Mouse (Mus musculus) hindlimb bud, embryonic 11.5 days (tissue): Measurements from ENCODE around the gene Alg12.

Experiments
- DNase-seq: peaks from one replicate; pipeline ENCODE4 v3.0.0-alpha.2; 2012; ENCODE audit warnings: low read depth, low spot score; ENCODE audit errors: extremely low spot score

Gene Alg12

DNA sequence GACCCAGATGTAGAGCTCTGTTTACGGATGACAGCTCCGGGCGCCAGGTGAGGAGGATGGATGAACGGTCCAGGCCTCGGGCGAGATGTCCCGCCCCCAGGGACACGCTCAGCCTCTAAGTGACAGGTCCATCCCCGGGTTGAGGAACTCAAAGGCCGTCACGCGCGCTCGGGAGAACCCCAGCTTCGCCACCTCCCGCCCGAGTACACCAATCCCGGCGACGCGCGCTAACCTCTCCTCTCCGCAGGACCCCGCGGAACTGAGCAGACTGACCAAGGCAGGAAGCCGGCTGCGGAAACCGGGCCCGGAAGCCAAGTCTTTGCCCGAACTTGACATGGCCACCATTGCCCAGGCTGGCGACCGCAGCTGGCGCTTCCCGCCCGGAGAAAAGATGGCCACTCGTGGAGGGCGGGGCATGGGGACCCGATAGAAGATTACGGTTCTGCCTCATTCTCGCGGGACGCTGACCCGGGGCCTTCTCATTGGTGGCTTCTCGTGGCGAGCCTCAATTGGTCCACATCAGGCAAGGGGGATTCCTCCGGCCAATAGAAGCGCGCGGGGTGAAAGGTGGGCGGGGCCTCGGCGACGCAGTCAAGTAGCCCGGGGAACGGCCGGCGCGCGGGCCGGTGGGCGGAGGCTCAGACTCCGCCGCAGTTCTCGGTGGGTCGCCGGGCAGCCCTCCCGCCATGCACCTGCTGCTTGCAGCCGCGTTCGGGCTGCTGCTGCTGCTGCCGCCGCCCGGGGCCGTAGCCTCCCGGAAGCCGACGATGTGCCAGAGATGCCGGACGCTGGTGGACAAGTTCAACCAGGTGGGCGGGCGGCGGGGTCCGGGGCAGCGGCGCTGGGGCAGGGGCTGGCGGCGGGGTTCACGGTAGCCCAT, at the start of gene Alg12, which contains the start of gene Creld2:
Gene Alg12, minus strand, starts transcription at position 293 of the 880 bp plus-strand sequence.
Gene Creld2, plus strand, starts transcription at position 621 of the 880 bp plus-strand sequence.
- peak; percentile 92 for DNase-seq

DNA sequence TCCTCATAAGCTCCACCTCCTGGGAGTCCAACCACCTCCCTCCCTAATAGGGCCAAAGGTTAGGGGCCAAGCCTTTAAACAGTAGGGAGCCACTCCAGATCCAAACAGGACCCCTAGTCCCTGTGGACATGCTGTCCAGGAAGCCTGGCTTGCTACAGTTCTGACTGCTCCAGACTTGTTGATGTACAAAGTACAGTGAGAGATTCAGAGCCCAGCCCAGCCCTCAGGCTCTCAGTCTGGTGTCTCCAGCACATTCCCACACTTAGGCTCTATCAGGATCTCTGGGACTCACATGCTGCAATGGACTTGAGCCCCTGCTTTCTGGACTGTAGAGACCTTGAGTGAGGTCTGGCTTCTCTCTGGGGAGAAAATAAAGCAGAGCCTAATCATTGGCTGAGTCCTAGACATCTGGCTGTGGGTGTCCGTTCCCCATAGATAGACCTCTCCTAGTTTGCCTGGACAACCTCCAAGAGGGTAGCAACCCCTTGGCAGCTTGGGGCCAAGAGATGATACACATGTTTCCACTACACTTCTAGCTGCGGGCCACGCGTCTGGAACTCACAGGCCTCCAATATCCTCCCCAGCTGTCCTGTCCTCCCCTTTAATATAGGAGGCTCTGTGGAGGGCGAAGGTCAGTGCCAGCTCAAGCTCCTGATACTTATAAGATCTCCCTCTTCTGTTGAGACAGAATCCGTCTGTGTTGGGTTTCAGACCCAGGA, 49.1 kb upstream of the Alg12 start:
- no peak for DNase-seq

DNA sequence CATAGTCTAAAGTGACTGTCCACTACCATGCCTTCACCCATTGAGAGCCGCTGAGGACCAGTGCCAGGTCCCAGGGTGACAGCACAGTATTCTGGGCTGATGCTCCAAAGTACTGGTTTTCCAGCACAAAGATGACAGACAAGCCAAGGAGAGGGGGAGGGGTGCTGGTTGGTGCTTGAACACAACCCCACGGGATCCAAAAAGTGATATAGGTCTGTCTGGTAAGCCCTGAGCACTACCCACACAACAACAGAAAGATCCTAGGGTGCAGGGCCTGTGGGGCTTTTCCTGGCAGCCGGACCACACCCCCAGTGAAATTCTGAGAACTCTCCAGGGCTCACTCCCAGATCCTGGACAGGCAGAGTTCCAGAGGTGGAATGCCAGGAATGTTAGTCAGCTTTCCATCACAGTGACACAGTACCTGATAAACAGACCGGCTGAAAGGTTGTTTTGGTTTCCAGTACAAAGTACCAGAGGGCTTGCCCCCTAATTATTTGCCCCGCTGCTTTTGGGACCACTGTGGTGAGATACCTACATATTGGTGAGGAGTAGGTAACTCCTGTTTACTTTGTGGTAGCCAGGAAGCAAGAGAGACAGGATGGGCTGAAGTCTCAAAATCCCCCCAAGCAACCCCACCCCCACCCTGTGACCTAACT, 48.4 kb upstream of the Alg12 start:
- DNase-seq = no peak

DNA sequence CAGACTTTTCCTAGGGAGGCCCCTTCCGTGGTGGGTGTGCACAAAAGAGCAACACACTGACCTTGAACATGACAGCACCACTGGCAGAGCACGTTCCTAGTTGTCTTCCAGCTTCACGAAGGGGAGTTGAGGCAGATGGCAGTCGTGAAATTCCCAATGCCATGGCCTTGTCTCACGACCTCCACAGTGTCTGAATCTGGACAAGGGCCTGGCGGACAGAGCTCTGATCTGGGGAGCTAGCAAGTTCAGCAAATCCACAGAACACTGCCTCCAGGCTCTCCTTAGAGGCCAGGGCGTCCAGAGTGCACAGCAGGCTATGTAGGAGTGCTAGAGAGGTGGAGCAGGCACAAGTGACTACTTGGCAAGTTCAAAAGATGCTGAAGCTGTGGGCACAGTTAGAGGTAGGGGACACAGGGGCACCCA, 47.8 kb upstream of the Alg12 start:
- no peak for DNase-seq

DNA sequence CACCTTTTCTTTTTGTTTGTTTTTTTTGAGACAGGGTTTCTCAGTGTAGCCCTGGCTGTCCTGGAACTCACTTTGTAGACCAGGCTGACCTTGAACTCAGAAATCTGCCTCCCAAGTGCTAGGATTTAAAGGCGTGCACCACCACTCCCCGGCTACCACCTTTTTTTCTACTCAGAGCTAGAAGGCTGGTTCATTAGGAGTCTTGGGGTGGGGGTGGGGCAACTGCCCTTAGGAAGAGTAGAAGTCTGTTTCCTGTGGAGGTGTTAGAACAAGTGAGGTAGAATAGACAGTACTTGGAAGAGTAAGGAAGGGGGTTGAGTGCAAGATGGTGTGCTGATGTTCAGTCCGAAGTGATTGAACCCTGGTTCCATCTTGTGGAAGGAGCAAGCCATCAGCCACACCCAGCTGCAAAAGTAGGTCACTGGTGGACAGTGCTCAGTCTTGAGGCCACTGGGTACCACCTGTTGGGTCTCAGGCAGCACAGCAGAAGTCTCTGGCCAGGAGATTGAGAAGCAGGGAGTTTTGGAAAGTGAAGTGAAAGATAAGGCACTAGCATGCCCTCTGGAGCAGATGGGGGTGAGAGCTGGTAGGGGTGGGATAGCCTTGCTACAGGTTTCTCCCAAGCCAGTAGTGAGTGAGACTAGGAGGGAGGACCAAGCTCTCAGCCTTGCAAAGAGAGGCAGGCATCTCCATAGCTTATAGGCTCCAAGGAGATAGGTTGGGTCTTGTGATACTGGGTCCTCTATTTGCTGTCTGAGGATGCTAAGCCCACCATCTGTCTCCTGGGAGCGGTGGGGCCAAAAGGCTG, 47.0 kb upstream of the Alg12 start:
- no peak for DNase-seq

DNA sequence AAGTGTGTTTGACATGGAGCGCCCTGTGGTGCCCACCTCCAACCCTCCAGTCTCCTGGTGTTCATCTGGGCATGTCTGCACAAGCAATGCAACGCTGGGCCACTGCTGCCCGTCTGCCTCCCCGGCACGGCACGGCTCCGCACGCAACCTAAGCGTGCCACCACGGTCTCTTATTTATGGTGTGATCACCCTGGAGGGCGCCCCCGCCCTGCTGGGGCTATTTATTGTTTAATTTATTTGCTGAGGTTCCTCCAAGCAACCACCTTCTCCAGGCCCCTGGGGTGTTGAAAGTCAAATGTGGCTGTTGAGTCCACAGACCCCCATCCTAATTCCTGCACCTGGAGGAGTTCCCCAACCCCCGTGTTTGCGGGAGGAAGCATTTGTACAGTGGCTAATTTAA, 45.9 kb upstream of the Alg12 start:
- DNase-seq = no peak

DNA sequence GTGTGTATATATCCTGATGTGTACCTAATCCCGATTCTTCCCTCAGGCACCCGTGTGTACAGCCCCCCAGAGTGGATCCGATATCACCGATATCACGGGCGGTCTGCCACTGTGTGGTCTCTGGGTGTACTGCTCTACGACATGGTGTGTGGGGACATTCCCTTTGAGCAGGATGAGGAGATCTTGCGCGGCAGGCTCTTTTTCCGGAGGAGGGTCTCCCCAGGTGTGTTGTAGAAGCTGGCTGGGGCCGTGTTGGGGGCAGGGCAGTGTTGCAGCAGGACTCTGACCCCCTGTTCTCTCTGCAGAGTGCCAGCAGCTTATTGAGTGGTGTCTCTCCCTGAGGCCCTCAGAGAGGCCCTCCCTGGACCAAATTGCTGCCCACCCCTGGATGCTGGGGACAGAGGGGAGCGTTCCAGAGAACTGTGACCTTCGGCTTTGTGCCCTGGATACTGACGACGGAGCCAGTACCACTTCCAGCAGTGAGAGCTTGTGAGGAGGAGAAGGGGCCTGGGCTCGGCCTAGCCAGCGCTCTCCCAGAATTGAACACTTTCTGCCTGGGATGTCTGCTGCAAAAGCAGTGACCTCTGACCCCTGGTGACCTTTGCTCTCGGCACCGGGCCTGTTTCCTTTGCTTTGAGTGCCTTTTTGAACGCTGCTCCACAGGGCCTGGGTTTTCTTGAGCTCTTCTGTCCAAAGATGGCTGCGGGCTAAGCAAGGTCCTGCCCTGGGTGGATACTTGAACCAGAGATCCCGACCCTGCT, 45.3 kb upstream of the Alg12 start:
- DNase-seq = no peak

DNA sequence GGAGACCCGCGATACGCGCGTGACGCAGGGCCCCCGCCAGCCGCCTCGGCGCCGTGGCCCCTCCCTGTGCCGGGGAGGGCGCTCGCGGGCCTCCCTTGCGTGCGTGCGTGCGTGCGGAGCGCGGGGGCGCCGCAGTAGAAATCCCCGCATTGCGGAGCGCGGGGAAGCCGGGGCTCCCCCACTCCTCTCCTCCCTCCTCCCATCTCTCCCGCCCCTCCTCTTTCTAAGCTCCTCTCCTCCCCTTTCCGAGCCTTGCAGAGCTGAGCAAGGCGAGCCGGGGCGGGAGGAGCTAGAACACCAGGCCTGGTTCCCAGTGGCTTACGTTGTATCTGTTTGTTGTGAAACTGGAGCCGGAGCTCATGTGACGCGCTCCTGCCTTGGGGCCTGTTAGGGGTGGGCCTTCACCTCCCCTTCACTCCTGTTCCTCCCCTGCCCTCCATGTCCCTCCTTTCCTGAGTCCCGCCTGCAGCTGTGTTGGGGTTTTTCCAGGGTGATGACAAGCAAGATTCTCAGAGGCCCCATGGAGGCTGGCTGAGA, 44.6 kb upstream of the Alg12 start:
- DNase-seq = peak; percentile 73

DNA sequence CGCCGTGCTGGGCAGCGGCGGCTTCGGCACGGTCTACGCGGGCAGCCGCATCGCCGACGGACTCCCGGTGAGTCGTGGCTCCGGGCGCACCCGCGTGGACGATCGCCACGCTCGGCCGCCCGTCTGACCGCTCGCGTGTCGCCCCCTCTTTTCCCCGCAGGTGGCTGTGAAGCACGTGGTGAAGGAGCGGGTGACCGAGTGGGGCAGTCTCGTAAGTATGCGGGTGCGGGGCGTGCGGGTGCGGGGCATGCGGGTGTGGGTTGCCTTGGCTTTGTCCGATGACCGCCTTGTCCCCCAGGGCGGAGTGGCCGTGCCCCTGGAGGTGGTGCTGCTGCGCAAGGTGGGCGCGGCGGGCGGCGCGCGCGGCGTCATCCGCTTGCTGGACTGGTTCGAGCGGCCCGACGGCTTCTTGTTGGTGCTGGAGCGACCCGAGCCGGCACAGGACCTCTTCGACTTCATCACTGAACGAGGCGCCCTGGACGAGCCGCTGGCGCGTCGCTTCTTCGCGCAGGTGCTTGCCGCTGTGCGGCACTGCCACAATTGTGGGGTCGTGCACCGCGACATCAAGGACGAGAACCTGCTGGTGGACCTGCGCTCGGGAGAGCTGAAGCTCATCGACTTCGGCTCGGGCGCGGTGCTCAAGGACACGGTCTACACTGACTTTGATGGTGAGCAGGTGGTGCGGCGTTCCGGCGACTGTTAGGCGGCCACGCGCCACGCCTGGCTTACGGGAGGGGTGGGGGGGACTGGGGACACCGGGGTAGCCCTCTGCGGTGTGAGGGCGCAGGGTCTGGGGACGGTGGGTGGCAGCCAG, 44.0 kb upstream of the Alg12 start:
- DNase-seq = no peak

DNA sequence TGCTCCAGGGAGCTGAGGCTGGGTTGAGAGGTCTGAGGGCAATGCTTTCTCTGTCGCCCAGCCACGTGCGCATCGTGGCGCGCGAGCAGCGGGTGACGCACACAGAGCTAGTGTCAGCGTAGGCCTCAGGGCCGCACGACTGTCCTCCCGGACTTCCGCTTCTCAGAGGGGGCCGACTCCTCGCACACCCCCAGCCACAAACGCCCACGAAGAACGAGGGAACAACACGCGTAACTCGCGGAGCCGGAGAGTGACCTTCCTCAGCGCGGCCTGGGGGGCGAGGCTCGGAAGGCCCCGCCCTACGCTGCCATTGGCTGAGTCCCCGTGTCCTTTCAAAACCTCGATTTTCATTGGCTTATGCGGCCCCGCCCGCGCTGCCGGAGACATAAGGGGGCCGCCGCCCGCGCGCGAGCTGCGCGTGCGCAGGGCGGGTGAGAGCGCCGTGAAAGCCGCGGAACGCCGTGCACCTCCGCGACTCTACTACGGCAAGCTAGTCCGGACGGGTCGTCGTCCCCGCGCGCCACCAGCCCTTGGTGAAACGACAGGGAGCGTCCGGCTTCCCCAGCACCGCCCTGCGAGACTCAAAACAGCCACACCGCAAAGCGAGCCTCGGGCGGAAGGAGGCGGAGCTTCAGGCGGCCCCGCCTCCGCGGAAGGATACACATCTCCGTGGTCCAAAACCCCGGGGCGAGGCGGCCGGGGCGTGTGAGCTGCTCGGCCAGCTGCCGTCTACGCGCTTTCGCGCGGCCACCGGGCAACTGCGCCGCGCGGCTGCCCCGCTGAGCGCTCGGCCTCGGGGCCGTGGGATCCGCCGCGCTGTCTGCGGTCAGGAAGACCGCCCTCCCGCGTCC, 42.9 kb upstream of the Alg12 start, which contains the start of gene Pim3:
Gene Pim3, plus strand, starts transcription at position 415 of the 851 bp plus-strand sequence.
- peak; percentile 81 for DNase-seq

DNA sequence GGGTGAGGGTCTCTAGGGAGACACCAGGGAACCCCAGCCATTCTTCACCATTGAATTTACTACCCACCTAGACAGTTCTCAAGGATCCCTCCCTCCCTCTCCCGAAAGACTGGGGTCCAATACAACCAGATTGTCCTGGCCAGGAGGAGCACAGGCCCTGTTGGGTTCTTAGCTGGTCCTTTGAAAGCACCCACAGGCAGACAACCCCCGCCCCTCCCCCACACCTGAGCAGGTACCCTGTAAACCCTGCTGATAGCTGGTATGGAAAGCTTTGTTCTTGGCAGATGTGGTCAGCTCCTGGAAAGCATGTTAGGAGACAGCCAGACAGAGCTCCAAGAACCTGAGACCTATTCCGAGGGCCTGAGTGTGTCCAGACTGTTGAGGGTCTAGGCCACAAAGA, 41.7 kb upstream of the Alg12 start:
- DNase-seq = no peak

DNA sequence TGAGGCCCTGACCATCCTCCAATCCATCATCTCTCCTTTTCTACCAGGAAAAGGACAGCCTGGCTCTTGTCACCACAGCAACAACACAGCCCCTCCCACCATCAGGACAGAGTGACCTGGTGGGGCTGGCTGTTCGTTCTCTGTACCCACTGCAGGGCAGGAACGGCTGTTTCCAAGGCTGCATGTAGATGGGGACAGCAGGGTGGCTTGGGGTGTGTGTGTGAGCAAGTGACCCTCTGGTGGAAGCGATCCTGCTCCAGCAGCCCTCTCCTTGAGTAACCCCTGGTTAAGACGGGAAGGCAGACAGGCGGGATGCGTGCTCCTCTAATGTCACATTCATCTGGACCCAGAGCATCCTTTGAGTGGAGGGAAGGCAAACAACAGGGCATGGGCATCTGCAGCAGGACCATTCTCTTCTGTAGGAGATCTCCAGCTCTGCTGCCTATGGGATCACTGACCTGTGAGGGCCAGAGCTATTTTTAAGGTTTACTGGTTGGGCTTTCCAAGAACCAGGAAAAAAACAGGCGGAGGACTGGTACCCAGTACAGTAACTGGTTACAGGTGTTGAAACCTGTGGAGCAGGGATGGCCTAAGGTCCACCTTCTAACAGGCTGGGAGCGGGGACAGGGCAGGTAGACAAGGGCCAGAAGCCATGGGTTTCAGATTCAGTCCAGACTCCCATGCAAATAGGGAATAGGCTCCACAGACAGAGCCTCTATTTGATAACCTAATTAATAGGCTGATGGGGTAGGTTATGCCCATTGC, 40.3 kb upstream of the Alg12 start:
- DNase-seq = no peak

DNA sequence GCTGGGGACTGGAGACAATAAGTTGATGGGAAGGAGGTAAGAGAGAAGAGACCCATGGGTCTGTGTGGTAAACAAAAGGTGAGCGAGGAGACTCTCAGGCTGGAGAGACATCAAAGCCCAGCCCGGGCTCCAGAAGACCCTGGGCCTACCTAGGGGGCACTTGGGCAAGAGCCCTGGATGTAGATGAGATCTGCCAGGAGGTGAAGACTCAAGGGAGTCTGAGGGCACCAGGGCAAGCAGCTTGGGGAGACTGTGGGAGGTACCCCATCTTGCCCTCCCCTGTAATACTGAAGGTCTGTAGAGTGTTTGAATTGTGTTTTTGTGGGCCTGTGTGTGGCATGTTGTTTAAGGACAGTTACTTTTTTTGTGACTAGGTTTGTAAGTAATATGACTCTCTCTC, 39.6 kb upstream of the Alg12 start:
- DNase-seq = no peak

DNA sequence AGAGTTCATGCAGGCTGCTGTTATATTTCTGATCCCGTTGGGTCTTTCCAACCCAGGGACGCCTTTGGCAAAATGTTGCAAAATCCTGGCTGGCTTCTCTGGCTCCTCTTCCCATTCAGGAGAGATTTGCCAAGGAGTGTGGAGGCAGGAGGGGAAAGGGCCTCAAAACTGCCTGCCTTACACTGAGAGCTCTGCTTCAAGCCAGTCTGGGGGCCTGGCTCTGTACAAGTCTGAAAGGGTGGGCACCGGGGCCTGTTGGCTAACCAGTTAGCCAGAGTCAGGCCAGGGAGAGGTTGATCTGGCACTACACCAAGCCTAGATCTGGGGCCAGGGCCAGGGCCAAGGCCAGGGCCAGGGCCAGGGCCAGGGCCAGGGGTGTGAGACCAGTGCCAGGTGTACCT, 39.0 kb upstream of the Alg12 start:
- no peak for DNase-seq

DNA sequence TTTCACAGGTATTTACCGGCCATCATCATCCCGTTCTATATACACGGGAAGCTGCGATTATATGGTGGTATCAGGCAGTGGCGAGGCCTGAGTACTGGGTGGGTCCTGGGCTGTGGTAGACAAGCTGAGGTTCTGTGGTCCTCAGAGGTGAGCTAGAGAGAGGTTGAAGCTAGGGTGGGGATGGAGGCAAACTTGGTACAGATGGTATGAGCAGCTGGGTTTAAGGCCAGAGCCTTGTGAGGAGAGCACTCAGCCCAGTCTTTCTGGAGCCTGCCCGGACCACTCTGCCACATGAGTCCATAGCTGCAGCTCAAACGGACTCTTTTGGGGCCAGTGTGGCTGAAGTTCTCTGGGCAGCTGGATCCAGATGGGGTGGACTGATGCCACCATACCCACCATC, 38.2 kb upstream of the Alg12 start:
- DNase-seq = no peak

DNA sequence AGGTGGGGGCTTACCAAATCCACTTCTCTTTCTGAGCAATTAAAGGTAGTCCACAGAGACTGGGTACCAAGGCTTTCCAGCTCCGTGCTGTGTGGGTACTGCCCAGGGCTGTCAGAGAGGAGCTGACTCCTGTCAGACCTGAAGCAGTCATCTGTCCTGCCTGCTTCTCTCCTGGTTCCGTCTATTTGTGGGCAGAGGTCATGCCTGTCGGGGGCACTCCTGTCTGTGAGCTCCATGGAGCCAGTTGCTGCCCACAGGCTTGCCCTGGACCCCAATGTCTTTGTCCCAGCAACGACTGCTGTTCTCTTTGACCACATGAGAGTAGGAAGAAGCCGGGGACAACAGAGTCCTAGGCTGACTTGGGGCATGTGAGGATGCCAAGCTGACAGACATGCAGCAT, 37.5 kb upstream of the Alg12 start:
- DNase-seq = no peak

DNA sequence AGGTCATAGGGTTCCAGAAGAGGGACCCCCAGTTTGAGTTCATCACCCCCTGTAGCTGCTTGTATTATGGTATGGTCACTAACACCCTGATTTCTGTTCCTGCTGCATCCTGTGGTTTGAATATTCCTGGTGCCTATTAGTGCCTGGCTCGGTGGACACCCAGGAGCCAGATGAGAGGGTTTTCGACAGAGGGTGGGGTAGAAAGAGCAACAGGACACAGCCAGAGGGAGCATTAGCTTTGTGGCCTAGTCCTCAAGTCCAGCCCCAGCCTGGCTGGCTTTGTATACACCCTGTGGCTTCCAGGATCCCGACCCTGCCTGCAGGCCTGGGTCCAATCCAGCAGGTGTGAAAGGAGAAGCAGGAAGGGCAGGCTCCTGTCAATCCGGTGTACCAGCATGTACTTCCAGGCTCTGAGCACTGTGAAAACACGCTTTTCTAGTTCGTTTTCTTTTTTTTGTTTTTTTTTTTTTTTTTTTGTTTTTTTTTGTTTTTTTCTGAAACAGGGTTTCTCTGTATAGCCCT, 36.8 kb upstream of the Alg12 start:
- no peak for DNase-seq
